Mouse (Mus musculus) liver, embryonic 18 days (tissue): Measurements from ENCODE around the gene Ptprs. TPM values are rescaled to one million over a fixed set of nuclear protein-coding genes. Genes with fewer than 3 reads are reported as not detected.

Experiments
- polyA plus RNA-seq: library from polyadenylated mRNA; depleted of rRNA; stranded (reverse); fragments of >200 nt; gene quantifications from 2 replicates; pipeline ENCODE4 v1.2.3, GENCODE M21; 2012; rRNA removed

The Ptprs gene
- polyA plus RNA-seq, result 15.9 and 17.3 TPM in 2 replicates

DNA sequence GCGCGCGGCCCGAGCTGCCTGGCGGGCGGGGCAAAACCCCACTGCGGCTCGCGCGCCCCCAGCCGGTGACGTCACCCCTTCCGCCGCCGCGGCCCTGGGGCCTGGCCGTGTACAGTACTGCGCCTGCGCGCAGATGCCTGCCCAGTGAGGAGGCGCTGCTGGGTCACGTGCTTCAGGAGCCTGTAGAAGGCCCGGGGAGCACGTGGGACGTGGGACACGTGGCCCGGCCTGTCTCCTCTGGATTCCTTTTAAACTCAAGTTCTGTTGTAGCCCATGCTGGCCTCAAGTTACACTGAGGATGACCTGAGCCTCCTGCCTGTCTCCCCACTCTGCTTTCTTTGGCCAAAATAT, at the start of gene Ptprs:
Ptprs (minus strand) TSS at position 82 of the 351 bp plus-strand sequence.

DNA sequence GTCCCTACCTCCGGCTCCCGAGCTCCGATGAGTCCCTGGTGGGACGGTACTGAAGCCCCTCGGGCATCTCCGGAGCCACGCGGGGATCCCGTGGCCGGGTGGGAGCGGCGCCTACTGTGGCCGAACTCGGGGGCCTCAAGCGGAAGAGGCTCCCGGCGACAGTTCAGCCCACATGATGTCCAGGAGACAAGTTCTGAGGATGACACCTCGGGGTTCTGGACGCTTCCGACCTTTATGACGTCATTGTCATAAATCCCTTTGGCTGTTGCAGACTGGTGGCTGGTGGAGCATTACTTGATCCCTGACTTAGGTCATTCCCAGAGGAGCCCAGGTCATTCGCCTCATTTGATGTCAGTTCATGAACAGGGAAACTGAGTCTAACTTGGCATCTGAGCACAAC, 36.0 kb upstream of the Ptprs start, which contains the start of gene Znrf4:
Znrf4 (minus strand) TSS at position 122 of the 400 bp plus-strand sequence.

Other genes with a start within 250 kb of the Ptprs start
- 5.1 and 5.5 TPM in 2 replicates for gene Fem1a, start 219.7 kb downstream of the Ptprs start, polyA plus RNA-seq
- 6.8 and 8.0 TPM in 2 replicates for gene Ticam1, start 199.7 kb downstream of the Ptprs start, polyA plus RNA-seq
- 13.8 and 16.0 TPM in 2 replicates for gene Plin3, start 183.6 kb downstream of the Ptprs start, polyA plus RNA-seq
- gene Arrdc5, start 176.2 kb downstream of the Ptprs start, polyA plus RNA-seq, result not detected in 2 replicates
- 33.6 and 34.3 TPM in 2 replicates for gene Uhrf1, start 173.2 kb downstream of the Ptprs start, polyA plus RNA-seq
- 5.8 and 6.7 TPM in 2 replicates for gene Kdm4b, start 150.4 kb downstream of the Ptprs start, polyA plus RNA-seq
- not detected in 2 replicates for gene Znrf4, start 35.9 kb upstream of the Ptprs start, polyA plus RNA-seq
- gene Gm20219, start 77.9 kb upstream of the Ptprs start, polyA plus RNA-seq, result 0.30 and 0.31 TPM in 2 replicates
- 26.2 and 32.8 TPM in 2 replicates for gene Safb2, start 108.1 kb upstream of the Ptprs start, polyA plus RNA-seq
- gene Safb, start 108.3 kb upstream of the Ptprs start, polyA plus RNA-seq, result 30.5 and 36.2 TPM in 2 replicates
- 112 and 130 TPM in 2 replicates for gene 2410015M20Rik, start 133.3 kb upstream of the Ptprs start, polyA plus RNA-seq
- 2,016 and 2,146 TPM in 2 replicates for gene Rpl36, start 136.9 kb upstream of the Ptprs start, polyA plus RNA-seq
- 49.0 and 55.3 TPM in 2 replicates for gene Lonp1, start 150.4 kb upstream of the Ptprs start, polyA plus RNA-seq
- gene Catsperd, start 151.7 kb upstream of the Ptprs start, polyA plus RNA-seq, result 0.78 and 0.80 TPM in 2 replicates
- gene Ranbp3, start 196.8 kb upstream of the Ptprs start, polyA plus RNA-seq, result 29.8 and 33.2 TPM in 2 replicates
- 126 and 130 TPM in 2 replicates for gene Ndufa11, start 241.3 kb upstream of the Ptprs start, polyA plus RNA-seq
- 3.6 and 3.7 TPM in 2 replicates for gene Vmac, start 241.5 kb upstream of the Ptprs start, polyA plus RNA-seq